Mouse (Mus musculus): ENCODE results near the gene Tead4. TPM values are rescaled to one million over a fixed set of nuclear protein-coding genes. Genes with fewer than 3 reads are reported as not detected.

The Tead4 gene
- polyA plus RNA-seq, 1 experiment from 2014 or later: 1.5 TPM

GRCm38 (mm10) chr6:128298246-128298645, 2.4 kb downstream of the Tead4 start:
- Histone ChIP-seq H3K9ac (ENCODE audit: low read depth, low read length) (no peak overlapping the region), H3K4me3 (ENCODE audit: low read length) (no peak overlapping the region), H3K4me2 (replicated peaks; ENCODE audit: low read depth, low read length) (no peak overlapping the region), H3K36me3 (ENCODE audit: control insufficient read depth, insufficient read depth, low read length) (no peaks in the 10 kb centered on the region), H3K4me1 (ENCODE audit: control insufficient read depth, insufficient read depth, low read length) (peaks cover 10% of the 10 kb centered on the region), H3K27ac (ENCODE audit: low read depth, low read length) (no peak overlapping the region), H3K9me3 (ENCODE audit: control insufficient read depth, low read length) (no peaks in the 10 kb centered on the region), H3K27me3 (ENCODE audit: control insufficient read depth, insufficient read depth, low read length) (peaks cover 17% of the 10 kb centered on the region)
- WGBS: 51% methylated on average over 7 of the region's 7 CpGs
- ATAC-seq (ENCODE audit: low FRiP score, low TSS enrichment): no peak

- no peak overlapping the region for H3K4me3 ChIP-seq (ENCODE audit: low read length)
- H3K9ac ChIP-seq (ENCODE audit: low read depth, low read length): no peak overlapping the region
- peak overlapping the region; percentile 9; the same call in 1 of the 2 replicates for H3K27ac ChIP-seq (ENCODE audit: low read depth, low read length)
- no peak overlapping the region for H3K4me2 ChIP-seq (replicated peaks; ENCODE audit: low read depth, low read length)
- H3K4me1 ChIP-seq (ENCODE audit: control insufficient read depth, insufficient read depth, low read length): peaks cover 10% of the 10 kb centered on the region
- 15% methylated on average over 11 of the region's 11 CpGs for WGBS
- peaks cover 14% of the 10 kb centered on the region for H3K27me3 ChIP-seq (ENCODE audit: control insufficient read depth, insufficient read depth, low read length)
- no peak for ATAC-seq (ENCODE audit: low FRiP score, low TSS enrichment)
- no peaks in the 10 kb centered on the region for H3K36me3 ChIP-seq (ENCODE audit: control insufficient read depth, insufficient read depth, low read length)
- H3K9me3 ChIP-seq (ENCODE audit: control insufficient read depth, low read length): no peaks in the 10 kb centered on the region
These were observed 3.8 kb downstream of the Tead4 start for GRCm38 (mm10) chr6:128296750-128297393.

- no peak overlapping the region for H3K9ac ChIP-seq (ENCODE audit: low read depth, low read length)
- no peaks in the 10 kb centered on the region for H3K9me3 ChIP-seq (ENCODE audit: control insufficient read depth, low read length)
- 38% methylated on average over 6 of the region's 6 CpGs for WGBS
- H3K36me3 ChIP-seq (ENCODE audit: control insufficient read depth, insufficient read depth, low read length): no peaks in the 10 kb centered on the region
- H3K4me3 ChIP-seq (ENCODE audit: low read length): no peak overlapping the region
- ATAC-seq (ENCODE audit: low FRiP score, low TSS enrichment): peak; percentile 44; the same call in 1 of the 2 replicates
- peak overlapping the region; percentile 9; the same call in 1 of the 2 replicates for H3K27ac ChIP-seq (ENCODE audit: low read depth, low read length)
- no peak overlapping the region for H3K4me2 ChIP-seq (replicated peaks; ENCODE audit: low read depth, low read length)
- peaks cover 10% of the 10 kb centered on the region for H3K4me1 ChIP-seq (ENCODE audit: control insufficient read depth, insufficient read depth, low read length)
- peaks cover 10% of the 10 kb centered on the region for H3K27me3 ChIP-seq (ENCODE audit: control insufficient read depth, insufficient read depth, low read length)
These were observed 4.5 kb downstream of the Tead4 start for GRCm38 (mm10) chr6:128295876-128296749.

- WGBS: 84% methylated on average over 5 of the region's 5 CpGs
- Histone ChIP-seq H3K9ac (ENCODE audit: low read depth, low read length) (no peak overlapping the region), H3K27ac (ENCODE audit: low read depth, low read length) (no peak overlapping the region), H3K9me3 (ENCODE audit: control insufficient read depth, low read length) (no peaks in the 10 kb centered on the region), H3K4me3 (ENCODE audit: low read length) (no peak overlapping the region), H3K27me3 (ENCODE audit: control insufficient read depth, insufficient read depth, low read length) (no peaks in the 10 kb centered on the region), H3K36me3 (ENCODE audit: control insufficient read depth, insufficient read depth, low read length) (no peaks in the 10 kb centered on the region), H3K4me2 (replicated peaks; ENCODE audit: low read depth, low read length) (no peak overlapping the region), H3K4me1 (ENCODE audit: control insufficient read depth, insufficient read depth, low read length) (peaks cover 8% of the 10 kb centered on the region)
- ATAC-seq (ENCODE audit: low FRiP score, low TSS enrichment): no peak
These were observed 9.3 kb downstream of the Tead4 start for GRCm38 (mm10) chr6:128291284-128291683.

GRCm38 (mm10) chr6:128288681-128289080, 11.9 kb downstream of the Tead4 start:
- H3K4me1 ChIP-seq (ENCODE audit: control insufficient read depth, insufficient read depth, low read length): peaks cover 15% of the 10 kb centered on the region; the same call in 1 of the 2 replicates
- no peaks in the 10 kb centered on the region for H3K36me3 ChIP-seq (ENCODE audit: control insufficient read depth, insufficient read depth, low read length)
- no peaks in the 10 kb centered on the region for H3K9me3 ChIP-seq (ENCODE audit: control insufficient read depth, low read length)
- no peak for ATAC-seq (ENCODE audit: low FRiP score, low TSS enrichment)
- WGBS: 88% methylated on average over 6 of the region's 6 CpGs
- H3K4me3 ChIP-seq (ENCODE audit: low read length): no peak overlapping the region
- no peak overlapping the region for H3K9ac ChIP-seq (ENCODE audit: low read depth, low read length)
- H3K27ac ChIP-seq (ENCODE audit: low read depth, low read length): no peak overlapping the region
- H3K27me3 ChIP-seq (ENCODE audit: control insufficient read depth, insufficient read depth, low read length): no peaks in the 10 kb centered on the region
- H3K4me2 ChIP-seq (replicated peaks; ENCODE audit: low read depth, low read length): no peak overlapping the region

- 4% methylated on average over 16 of the region's 16 CpGs for WGBS
- Histone ChIP-seq H3K9ac (ENCODE audit: low read depth, low read length) (peak overlapping the region; percentile 40; the same call in 1 of the 2 replicates), H3K4me2 (replicated peaks; ENCODE audit: low read depth, low read length) (peak overlapping the region; percentile 48), H3K27me3 (ENCODE audit: control insufficient read depth, insufficient read depth, low read length) (no peaks in the 10 kb centered on the region), H3K36me3 (ENCODE audit: control insufficient read depth, insufficient read depth, low read length) (no peaks in the 10 kb centered on the region), H3K4me1 (ENCODE audit: control insufficient read depth, insufficient read depth, low read length) (peaks cover 15% of the 10 kb centered on the region; the same call in 1 of the 2 replicates), H3K4me3 (ENCODE audit: low read length) (peak overlapping the region; percentile 27; the same call in 1 of the 2 replicates), H3K9me3 (ENCODE audit: control insufficient read depth, low read length) (no peaks in the 10 kb centered on the region), H3K27ac (ENCODE audit: low read depth, low read length) (peak overlapping the region; percentile 32; the same call in 1 of the 2 replicates)
- ATAC-seq (ENCODE audit: low FRiP score, low TSS enrichment): peak; percentile 87
These were observed 14.7 kb downstream of the Tead4 start for GRCm38 (mm10) chr6:128285792-128286430.

- H3K27me3 ChIP-seq (ENCODE audit: control insufficient read depth, insufficient read depth, low read length): no peaks in the 10 kb centered on the region
- no peak overlapping the region for H3K4me3 ChIP-seq (ENCODE audit: low read length)
These were observed 18.5 kb downstream of the Tead4 start for GRCm38 (mm10) chr6:128282126-128282525.

GRCm38 (mm10) chr6:128280472-128281145, 20.0 kb downstream of the Tead4 start:
- Histone ChIP-seq H3K4me1 (ENCODE audit: control insufficient read depth, insufficient read depth, low read length) (peaks cover 9% of the 10 kb centered on the region; the same call in 1 of the 2 replicates), H3K4me3 (ENCODE audit: low read length) (no peak overlapping the region), H3K27me3 (ENCODE audit: control insufficient read depth, insufficient read depth, low read length) (no peaks in the 10 kb centered on the region), H3K9ac (ENCODE audit: low read depth, low read length) (no peak overlapping the region), H3K9me3 (ENCODE audit: control insufficient read depth, low read length) (no peaks in the 10 kb centered on the region), H3K36me3 (ENCODE audit: control insufficient read depth, insufficient read depth, low read length) (no peaks in the 10 kb centered on the region), H3K4me2 (replicated peaks; ENCODE audit: low read depth, low read length) (no peak overlapping the region), H3K27ac (ENCODE audit: low read depth, low read length) (no peak overlapping the region)
- 51% methylated on average over 14 of the region's 14 CpGs for WGBS
- ATAC-seq (ENCODE audit: low FRiP score, low TSS enrichment): no peak

More at GRCm38 (mm10) chr6:128282126-128282525, 18.5 kb downstream of the Tead4 start:
- Histone ChIP-seq H3K36me3 (ENCODE audit: control insufficient read depth, insufficient read depth, low read length) (no peaks in the 10 kb centered on the region), H3K9ac (ENCODE audit: low read depth, low read length) (no peak overlapping the region), H3K9me3 (ENCODE audit: control insufficient read depth, low read length) (no peaks in the 10 kb centered on the region), H3K27ac (ENCODE audit: low read depth, low read length) (no peak overlapping the region), H3K4me2 (replicated peaks; ENCODE audit: low read depth, low read length) (no peak overlapping the region), H3K4me1 (ENCODE audit: control insufficient read depth, insufficient read depth, low read length) (peaks cover 19% of the 10 kb centered on the region; the same call in 1 of the 2 replicates)
- WGBS: 60% methylated on average over 3 of the region's 3 CpGs
- no peak for ATAC-seq (ENCODE audit: low FRiP score, low TSS enrichment)

Measured in kidney, embryonic 14.5 days (tissue).